Mouse (Mus musculus) common myeloid progenitor, adult 5-6 weeks (primary cell): ENCODE data around the gene Slc25a17. TPM values are rescaled to one million over a fixed set of nuclear protein-coding genes. Genes with fewer than 3 reads are reported as not detected.

ENCODE experiments used
- total RNA-seq: library from RNA; stranded (forward); fragments of 200-1000, 187-1606 nt; gene quantifications from 2 replicates; pipeline ENCODE4 v1.2.3, GENCODE M21; 2017

The Slc25a17 gene
- total RNA-seq, 1 experiment from 2014 or later, result 82.7 TPM

Other genes starting within 250 kb of the Slc25a17 start
- 10.5 and 13.8 TPM in 2 replicates for gene Mrtfa, start 170.1 kb downstream of the Slc25a17 start, total RNA-seq
- gene Mchr1, start 125.3 kb downstream of the Slc25a17 start, total RNA-seq, result not detected in 2 replicates
- gene St13, start 39.3 kb upstream of the Slc25a17 start, total RNA-seq, result 391 and 469 TPM in 2 replicates
- 16.2 and 25.1 TPM in 2 replicates for gene Xpnpep3, start 39.3 kb upstream of the Slc25a17 start, total RNA-seq
- gene Dnajb7, start 47.5 kb upstream of the Slc25a17 start, total RNA-seq, result 0.15 TPM in 1 of 2 replicates, not detected in the other
- gene Rbx1, start 105.5 kb upstream of the Slc25a17 start, total RNA-seq, result 202 and 239 TPM in 2 replicates
- gene Ep300, start 224.5 kb upstream of the Slc25a17 start, total RNA-seq, result 37.0 and 45.9 TPM in 2 replicates